Mouse (Mus musculus) heart, postnatal 0 days (tissue): ENCODE data around the gene Ero1lb.

Experiments used
- CTCF ChIP-seq: IDR thresholded peaks from 2 replicates; pipeline ENCODE4 v1.5.1; 2016; ENCODE audit warnings: antibody characterized with exemption, control low read depth, low read depth
- EP300 ChIP-seq: IDR thresholded peaks from 2 replicates; pipeline ENCODE4 v1.6.1; 2016; ENCODE audit warnings: antibody characterized with exemption, low read depth

GRCm38 (mm10) chr13:12519371-12519770 is 46.3 kb upstream of the Ero1lb start:
- TF ChIP-seq CTCF: no peak
- no peak for TF ChIP-seq EP300
